ENCODE assay signal across 15 mouse cellular contexts in the genomic region with DNA sequence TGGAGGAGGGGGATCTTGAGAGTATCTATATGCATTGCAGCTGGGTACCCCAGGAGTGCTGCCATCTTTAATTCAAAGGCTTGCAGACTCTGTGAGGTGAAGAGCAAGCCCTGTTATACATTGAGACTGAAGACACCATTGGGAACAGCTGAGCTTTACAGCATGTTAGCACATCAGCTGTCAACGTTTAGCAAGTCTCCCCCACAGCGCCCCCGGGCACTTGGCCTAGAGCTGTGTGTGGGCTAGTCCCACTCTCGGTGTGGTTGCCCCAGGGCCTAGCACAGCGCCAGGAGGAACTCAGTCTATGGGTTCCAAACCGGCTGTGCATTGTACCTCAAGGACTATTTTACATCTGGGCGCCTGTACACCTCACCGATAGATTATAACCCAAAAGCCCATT. TPM values are rescaled to one million over a fixed set of nuclear protein-coding genes. Genes with fewer than 3 reads are reported as not detected.
A peak's percentile ranks its signal among the peaks of the same experiment; 100 is the strongest.
DNase-seq lines count a peak whose midpoint lies in the region; ATAC-seq and TF ChIP-seq lines count a peak whose summit lies in the region.
"Had no signal": no experiment of that assay in that cellular context is flagged by ENCODE, and none has a peak within 500 bp of the region (broad histone marks: within the 10 kb centered on the region; RNA-seq: fewer than 3 reads in every experiment).

No protein-coding gene starts in this region.

- no peak overlapping the region for H3K4me3 ChIP-seq in cerebellum, adult 2 months (replicated peaks; ENCODE audit: insufficient read depth, low read depth, low read length)
- H3K4me3 ChIP-seq in forebrain, embryonic 16.5 days (replicated peaks; ENCODE audit: low read length): no peak overlapping the region
- H3K4me3 ChIP-seq: lung, embryonic 15.5 days had no signal

- peak; percentile 41 for ATAC-seq in forebrain, embryonic 16.5 days
- ATAC-seq: intestine, embryonic 16.5 days had no signal

- H3K4me1 ChIP-seq in cerebellum, adult 2 months (ENCODE audit: control insufficient read depth, insufficient read depth, low read length): peaks cover 33% of the 10 kb centered on the region
- H3K4me1 ChIP-seq in forebrain, embryonic 16.5 days (replicated peaks; ENCODE audit: control insufficient read depth, insufficient read depth, low read length): peaks cover 19% of the 10 kb centered on the region
- H3K4me1 ChIP-seq: lung, embryonic 15.5 days had no signal

- no peaks in the 10 kb centered on the region for H3K9me3 ChIP-seq in forebrain, embryonic 16.5 days (ENCODE audit: control insufficient read depth, low read length)
- H3K9me3 ChIP-seq: lung, embryonic 15.5 days had no signal

- intact Hi-C loops in left cerebral cortex, postnatal 36 days (cut with DNase I): no loop called here

- peak; percentile 48 for DNase-seq in layer of hippocampus, adult 11-12 months (ENCODE audit: low spot score)
- no peak for DNase-seq in layer of hippocampus, postnatal 14 days (ENCODE audit: low spot score in 2 of 2)
- peak; percentile 60 to 62 for DNase-seq in cerebellum, adult 2 months
- DNase-seq in left cerebral cortex, postnatal 36 days (ENCODE audit: low spot score in 2 of 2): peak; percentile 71 to 78
- no peak for DNase-seq in heart, adult 11 months
- no peak for DNase-seq in thymus, postnatal 25 days
- no peak for DNase-seq in adrenal gland, postnatal 14 days
- DNase-seq: gastrocnemius, postnatal 36 days; kidney, postnatal 36 days; liver had no signal

- no peaks in the 10 kb centered on the region for H3K36me3 ChIP-seq in forebrain, embryonic 16.5 days (ENCODE audit: control insufficient read depth, insufficient read depth)
- H3K36me3 ChIP-seq: G1E; lung, embryonic 15.5 days had no signal

- TF ChIP-seq CTCF in cerebellum, adult 2 months (IDR thresholded peaks at IDR 0.05; ENCODE audit: borderline replicate concordance, insufficient read depth, low read depth, low read length): no peak

- H3K27me3 ChIP-seq in cerebellum, adult 2 months (ENCODE audit: control insufficient read depth, insufficient read depth, low read length): no peaks in the 10 kb centered on the region
- H3K27me3 ChIP-seq in forebrain, embryonic 16.5 days (replicated peaks; ENCODE audit: control insufficient read depth, insufficient read depth, low read length): no peaks in the 10 kb centered on the region
- H3K27me3 ChIP-seq: lung, embryonic 15.5 days had no signal

- no peak for TF ChIP-seq POLR2A in cerebellum, adult 2 months (IDR thresholded peaks at IDR 0.05; ENCODE audit: borderline replicate concordance, insufficient read depth, low read length)

- 38% methylated on average over 8 of the region's 8 CpGs for WGBS in cerebellum, adult 2 months
- 73% methylated on average over 8 of the region's 8 CpGs for WGBS in forebrain, embryonic 16.5 days

- peak overlapping the region; percentile 80 for H3K27ac ChIP-seq in cerebellum, adult 2 months (ENCODE audit: insufficient read depth, low read length)
- no peak overlapping the region for H3K27ac ChIP-seq in forebrain, embryonic 16.5 days (ENCODE audit: low read length)
- H3K27ac ChIP-seq: lung, embryonic 15.5 days had no signal

- no peak overlapping the region for H3K9ac ChIP-seq in forebrain, embryonic 16.5 days (replicated peaks; ENCODE audit: low read depth, low read length)
- H3K9ac ChIP-seq: lung, embryonic 15.5 days had no signal

- H3K4me2 ChIP-seq in forebrain, embryonic 16.5 days (ENCODE audit: low read length): no peak overlapping the region
- H3K4me2 ChIP-seq: lung, embryonic 15.5 days had no signal

RNA-seq across cellular contexts. Expression of a gene that starts 51.3 kb away (rescaled TPM):
- total RNA-seq in layer of hippocampus, postnatal 14 days (2021): 10 to 100 TPM; 39.0 to 42.9 TPM
- polyA plus RNA-seq in cerebellum, adult 2 months (2012; rRNA removed): 70.8 and 85.1 TPM in 2 replicates
- 9.9 and 10.2 TPM in 2 replicates for polyA plus RNA-seq in forebrain, embryonic 16.5 days (2015; fragmentation: Nextera tagmentation; extraction: Ambion mirVana)
- 10 to 100 TPM; 63.4 to 74.2 TPM for total RNA-seq in left cerebral cortex, postnatal 36 days (2021)
- total RNA-seq in adrenal gland, postnatal 14 days (2021): 2.9 and 3.0 TPM in 2 replicates
- polyA plus RNA-seq: C2C12, G1E had no signal

Comparison
In these comparisons a context has a peak if more than half of its experiments do, and no peak if none do; other contexts are left out.
1. DNase-seq: peak in layer of hippocampus, adult 11-12 months (single experiment), cerebellum, adult 2 months (2 of 2) and left cerebral cortex, postnatal 36 days (2 of 2); none in layer of hippocampus, postnatal 14 days (0 of 2), heart, adult 11 months (single experiment), thymus, postnatal 25 days (single experiment) and adrenal gland, postnatal 14 days (single experiment).
2. RNA of a gene that starts 51.3 kb away (total RNA-seq): 63.4 to 74.2 TPM in left cerebral cortex, postnatal 36 days and 39.0 to 42.9 TPM in layer of hippocampus, postnatal 14 days; 2.9 to 3.0 TPM in adrenal gland, postnatal 14 days; every median in the first group is over 10 times any median in the second.